ENCODE assay signal across 23 mouse cellular contexts in the genomic region with DNA sequence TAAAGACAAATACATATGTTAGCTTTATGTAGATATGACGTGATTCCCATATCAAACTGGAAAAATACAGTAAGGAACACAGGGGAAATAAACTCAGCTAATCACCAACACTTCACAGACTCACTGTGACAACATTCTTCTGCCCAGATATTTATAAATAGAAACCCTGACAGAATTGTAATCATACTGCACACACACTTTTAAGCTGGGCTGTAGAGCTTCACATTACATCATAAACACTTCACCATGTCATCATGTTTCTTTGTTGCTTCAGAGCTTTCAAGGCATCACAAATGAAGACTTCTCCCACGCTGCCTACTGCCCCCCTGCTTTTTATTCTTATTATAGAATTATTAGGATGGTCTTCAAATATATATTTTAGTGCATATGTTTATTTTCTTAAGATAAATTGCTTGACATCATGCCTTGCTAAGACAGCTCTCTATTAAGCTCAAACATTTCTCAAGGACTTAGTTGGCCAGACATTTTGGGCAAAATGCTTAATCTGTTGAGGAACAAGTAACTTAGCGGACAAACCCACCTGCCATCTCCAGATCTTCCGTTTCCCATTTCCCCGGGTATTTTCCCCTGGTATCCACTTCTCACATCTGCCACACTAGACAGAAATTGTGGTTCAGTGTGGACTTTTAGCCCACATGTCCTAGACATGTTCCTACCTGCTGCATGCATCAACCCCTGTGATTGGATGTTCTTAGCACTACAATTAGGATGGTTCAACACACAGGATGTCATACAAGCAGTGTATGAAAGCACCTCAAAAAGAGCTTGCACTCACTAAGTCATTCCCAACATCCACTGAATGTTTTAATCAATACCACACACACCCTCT. TPM values are rescaled to one million over a fixed set of nuclear protein-coding genes. Genes with fewer than 3 reads are reported as not detected.
DNase-seq lines count a peak whose midpoint lies in the region; ATAC-seq and TF ChIP-seq lines count a peak whose summit lies in the region.
"Had no signal": no experiment of that assay in that cellular context is flagged by ENCODE, and none has a peak within 500 bp of the region (broad histone marks: within the 10 kb centered on the region; RNA-seq: fewer than 3 reads in every experiment).

No protein-coding gene starts in this region.

- in situ Hi-C loops in CH12.LX (cut with MboI; ENCODE audit: low pct_ligation_motif_present, low pct_unique_long_range_greater_than_20kb, low sequenced_read_pairs), result loop anchor here (25.0 kb wide), 1 partner anchor 270 kb away; the partner anchor contains the start of gene Ikzf1

- no peaks in the 10 kb centered on the region for H3K27me3 ChIP-seq in heart, adult 2 months (ENCODE audit: control insufficient read depth, insufficient read depth, low read length)
- no peaks in the 10 kb centered on the region for H3K27me3 ChIP-seq in intestine, embryonic 14.5 days (replicated peaks; ENCODE audit: control insufficient read depth, insufficient read depth, low read length)
- H3K27me3 ChIP-seq in intestine, postnatal 0 days (replicated peaks; ENCODE audit: control insufficient read depth, insufficient read depth, low read length), result no peaks in the 10 kb centered on the region
- no peaks in the 10 kb centered on the region for H3K27me3 ChIP-seq in CH12.LX (replicated peaks)
- no peaks in the 10 kb centered on the region for H3K27me3 ChIP-seq in heart, embryonic 16.5 days (ENCODE audit: control insufficient read depth, insufficient read depth, low read length)
- H3K27me3 ChIP-seq: embryonic facial prominence, embryonic 13.5 days; hindbrain, embryonic 15.5 days; midbrain, embryonic 15.5 days; neural tube, embryonic 15.5 days had no signal

- TF ChIP-seq POLR2A in heart, adult 2 months (IDR thresholded peaks at IDR 0.05; ENCODE audit: insufficient read depth, low read depth, low read length), result no peak
- TF ChIP-seq POLR2A in CH12.LX (IDR thresholded peaks at IDR 0.05; ENCODE audit: low read depth, low read length), result peak; percentile 51

- dilution Hi-C loops in CH12.LX (cut with MboI; ENCODE audit: extremely low pct_ligation_motif_present, extremely low pct_unique_long_range_greater_than_20kb, low sequenced_read_pairs), result loop anchor here (25.0 kb wide), 1 partner anchor 145 kb away; the partner anchor contains the start of gene Fignl1

- TF ChIP-seq RAD21 in CH12.LX (IDR thresholded peaks at IDR 0.05; ENCODE audit: low read depth, low read length), result no peak; the same call in 1 of the 2 replicates

- no peak for TF ChIP-seq EP300 in heart, adult 2 months (IDR thresholded peaks at IDR 0.05; ENCODE audit: insufficient read depth, low read depth, low read length)
- TF ChIP-seq EP300 in CH12.LX (IDR thresholded peaks at IDR 0.05; ENCODE audit: low read length), result peak; percentile 84

- intact Hi-C loops in heart, adult 2 months (cut with DNase I), result no loop called here

- peak overlapping the region; percentile 62 for H3K27ac ChIP-seq in heart, adult 2 months
- H3K27ac ChIP-seq in intestine, embryonic 14.5 days (ENCODE audit: low read depth), result peak overlapping the region; percentile 45; the same call in 1 of the 2 replicates
- no peak overlapping the region for H3K27ac ChIP-seq in intestine, postnatal 0 days (ENCODE audit: low read depth, low read length)
- H3K27ac ChIP-seq in CH12.LX (ENCODE audit: insufficient read depth, low read depth), result peak overlapping the region; percentile 81
- peak overlapping the region; percentile 94 for H3K27ac ChIP-seq in heart, embryonic 16.5 days (ENCODE audit: low read length)
- H3K27ac ChIP-seq: forebrain, embryonic 10.5 days; hindbrain, embryonic 15.5 days; kidney, postnatal 0 days; layer of hippocampus, adult 2 months; midbrain, embryonic 15.5 days; neural tube, embryonic 15.5 days had no signal

- no peak for ATAC-seq in intestine, embryonic 14.5 days (replicated peaks; ENCODE audit: low FRiP score, low TSS enrichment, low read depth)
- no peak for ATAC-seq in intestine, postnatal 0 days
- peak; percentile 65 for ATAC-seq in heart, embryonic 16.5 days (replicated peaks; ENCODE audit: extremely low read depth, insufficient read depth, low FRiP score)
- ATAC-seq in megakaryocyte, adult 5-6 weeks (ENCODE audit: poor library complexity, severe bottlenecking), result no peak
- ATAC-seq: forebrain, postnatal 0 days; midbrain, embryonic 15.5 days had no signal

- peaks cover 27% of the 10 kb centered on the region for H3K36me3 ChIP-seq in heart, adult 2 months (ENCODE audit: control insufficient read depth, insufficient read depth, low read length)
- H3K36me3 ChIP-seq in intestine, embryonic 14.5 days (ENCODE audit: control insufficient read depth, insufficient read depth, low read length), result peaks cover 49% of the 10 kb centered on the region
- H3K36me3 ChIP-seq in intestine, postnatal 0 days (ENCODE audit: control insufficient read depth, insufficient read depth), result no peaks in the 10 kb centered on the region; the same call in 1 of the 2 replicates
- peaks cover 2 to 19% of the 10 kb centered on the region in 2 experiments for H3K36me3 ChIP-seq in CH12.LX (replicated peaks in 1 of 2; ENCODE audit: control insufficient read depth in 1 of 2, insufficient read depth in 1 of 2, low read length in 1 of 2)
- peaks cover 2% of the 10 kb centered on the region for H3K36me3 ChIP-seq in heart, embryonic 16.5 days (ENCODE audit: control insufficient read depth, insufficient read depth)
- H3K36me3 ChIP-seq: hindbrain, embryonic 15.5 days; midbrain, embryonic 15.5 days; neural tube, embryonic 15.5 days had no signal

- no peak for TF ChIP-seq CTCF in heart, adult 2 months (IDR thresholded peaks at IDR 0.05)
- no peak for TF ChIP-seq CTCF in intestine, postnatal 0 days (IDR thresholded peaks at IDR 0.05; ENCODE audit: low read depth)
- TF ChIP-seq CTCF in CH12.LX (conservative IDR thresholded peaks at IDR 0.05 in 1 of 2, IDR thresholded peaks at IDR 0.05 in 1 of 2; ENCODE audit: low read depth in 2 of 2, low read length in 2 of 2), result no peak

- H3K9ac ChIP-seq in heart, adult 2 months (ENCODE audit: low read depth, low read length), result no peak overlapping the region
- no peak overlapping the region for H3K9ac ChIP-seq in intestine, embryonic 14.5 days (ENCODE audit: low read length)
- H3K9ac ChIP-seq in intestine, postnatal 0 days (ENCODE audit: low read depth, low read length), result no peak overlapping the region
- peak overlapping the region; percentile 95 for H3K9ac ChIP-seq in CH12.LX (ENCODE audit: insufficient read depth, low read depth)
- H3K9ac ChIP-seq in heart, embryonic 16.5 days (ENCODE audit: low read length), result peak overlapping the region; percentile 36
- H3K9ac ChIP-seq: embryonic facial prominence, embryonic 13.5 days; forebrain, postnatal 0 days; hindbrain, embryonic 15.5 days; midbrain, embryonic 15.5 days; neural tube, embryonic 15.5 days had no signal

- WGBS in heart, adult 2 months, result 61% methylated on average over 5 of the region's 5 CpGs
- 74% methylated on average over 5 of the region's 5 CpGs for WGBS in intestine, embryonic 14.5 days
- 76% methylated on average over 5 of the region's 5 CpGs for WGBS in intestine, postnatal 0 days
- 31% methylated on average over 5 of the region's 5 CpGs for WGBS in heart, embryonic 16.5 days

- H3K4me2 ChIP-seq in intestine, embryonic 14.5 days (ENCODE audit: low read length), result no peak overlapping the region
- H3K4me2 ChIP-seq in intestine, postnatal 0 days (replicated peaks; ENCODE audit: low read depth), result no peak overlapping the region
- peak overlapping the region; percentile 47; the same call in 1 of the 2 replicates for H3K4me2 ChIP-seq in CH12.LX (ENCODE audit: insufficient read depth, low read depth, poor library complexity, severe bottlenecking)
- no peak overlapping the region for H3K4me2 ChIP-seq in heart, embryonic 16.5 days (ENCODE audit: low read depth, low read length)
- H3K4me2 ChIP-seq: embryonic facial prominence, embryonic 13.5 days; hindbrain, embryonic 15.5 days; midbrain, embryonic 15.5 days; neural tube, embryonic 15.5 days had no signal

- peaks cover 15% of the 10 kb centered on the region for H3K4me1 ChIP-seq in heart, adult 2 months (ENCODE audit: control insufficient read depth, insufficient read depth, low read length)
- H3K4me1 ChIP-seq in intestine, embryonic 14.5 days (replicated peaks; ENCODE audit: control insufficient read depth, insufficient read depth, low read length), result peaks cover 41% of the 10 kb centered on the region
- 0 out of 2 replicates have a peak, but pooled peaks cover 5% of the 10 kb centered on the region for H3K4me1 ChIP-seq in intestine, postnatal 0 days (replicated peaks; ENCODE audit: control insufficient read depth, insufficient read depth, low read length)
- peaks cover 39 to 91% of the 10 kb centered on the region in 2 experiments for H3K4me1 ChIP-seq in CH12.LX (ENCODE audit: control insufficient read depth in 1 of 2, insufficient read depth in 2 of 2)
- H3K4me1 ChIP-seq in heart, embryonic 16.5 days (ENCODE audit: control insufficient read depth, insufficient read depth, low read length), result peaks cover 73% of the 10 kb centered on the region
- H3K4me1 ChIP-seq: neural tube, embryonic 15.5 days had no signal

- no peak for DNase-seq in heart, adult 2 months
- no peak for DNase-seq in heart, postnatal 4 days
- no peak for DNase-seq in intestine, embryonic 14.5 days (ENCODE audit: low spot score)
- DNase-seq in CH12.LX (ENCODE audit: extremely low read depth), result peak; percentile 76
- no peak for DNase-seq in kidney, postnatal 14 days
- DNase-seq: adrenal gland, postnatal 14 days; cerebellum, postnatal 10 days; forebrain, postnatal 0 days; kidney, adult 18-20 months; liver; lung, adult 18-20 months; right cerebral cortex, postnatal 25 days had no signal

- no peaks in the 10 kb centered on the region for H3K79me2 ChIP-seq in heart, adult 2 months (replicated peaks; ENCODE audit: control insufficient read depth, insufficient read depth, low read length)
- no peaks in the 10 kb centered on the region for H3K79me2 ChIP-seq in CH12.LX (replicated peaks; ENCODE audit: control insufficient read depth, extremely low read depth, insufficient read depth, poor library complexity, severe bottlenecking)

- no peaks in the 10 kb centered on the region for H3K9me3 ChIP-seq in intestine, embryonic 14.5 days (ENCODE audit: control insufficient read depth, low read length)
- no peaks in the 10 kb centered on the region for H3K9me3 ChIP-seq in intestine, postnatal 0 days (ENCODE audit: control insufficient read depth)
- no peaks in the 10 kb centered on the region for H3K9me3 ChIP-seq in CH12.LX (replicated peaks; ENCODE audit: low read length)
- H3K9me3 ChIP-seq in heart, embryonic 16.5 days (replicated peaks; ENCODE audit: control insufficient read depth, low read length), result no peaks in the 10 kb centered on the region
- H3K9me3 ChIP-seq: embryonic facial prominence, embryonic 13.5 days; forebrain, embryonic 10.5 days; hindbrain, embryonic 15.5 days; midbrain, embryonic 15.5 days; neural tube, embryonic 15.5 days had no signal

- H3K4me3 ChIP-seq in heart, adult 2 months, result no peak overlapping the region
- H3K4me3 ChIP-seq in intestine, embryonic 14.5 days (ENCODE audit: low read depth, low read length), result no peak overlapping the region
- no peak overlapping the region for H3K4me3 ChIP-seq in intestine, postnatal 0 days (ENCODE audit: low read depth, low read length)
- peak overlapping the region in 2 of 3 experiments; percentile 30 to 46 for H3K4me3 ChIP-seq in CH12.LX (replicated peaks in 1 of 3; ENCODE audit: low read depth in 2 of 3, low read length in 2 of 3, poor library complexity in 1 of 3)
- no peak overlapping the region for H3K4me3 ChIP-seq in heart, embryonic 16.5 days (ENCODE audit: low read length)
- H3K4me3 ChIP-seq: embryonic facial prominence, embryonic 13.5 days; forebrain, embryonic 10.5 days; hindbrain, embryonic 15.5 days; layer of hippocampus, adult 2 months; midbrain, embryonic 15.5 days; myocyte; neural tube, embryonic 15.5 days had no signal

RNA-seq across cellular contexts. Expression of gene Ddc, which starts 59.5 kb away (rescaled TPM):
- 1 to 10 TPM in 1 of 2 experiments, under 1 TPM in 1; 0.91 to 1.3 TPM for total RNA-seq in heart, adult 2 months (2021)
- polyA plus RNA-seq in heart, adult 2 months (2012; rRNA removed), result 2.3 and 4.4 TPM in 2 replicates
- total RNA-seq in heart, postnatal 4 days (2021), result 10 to 100 TPM; 44.6 to 51.4 TPM
- polyA plus RNA-seq in intestine, embryonic 14.5 days (2014; fragmentation: Nextera tagmentation; extraction: Ambion mirVana), result 34.8 and 37.3 TPM in 2 replicates
- polyA plus RNA-seq in intestine, postnatal 0 days (2015; fragmentation: Nextera tagmentation; extraction: Ambion mirVana), result 19.2 and 20.9 TPM in 2 replicates
- total RNA-seq in CH12.LX (2012; rRNA removed), result not detected in 2 replicates
- 0.17 and 0.19 TPM in 2 replicates for total RNA-seq in CH12.LX (2014; rRNA removed)
- 0.12 and 0.33 TPM in 2 replicates for polyA plus RNA-seq in CH12.LX (2012; ENCODE audit: insufficient read length, low read depth)
- polyA plus RNA-seq in heart, embryonic 16.5 days (2015; fragmentation: Nextera tagmentation; extraction: Ambion mirVana), result 112 TPM in 2 replicates
- total RNA-seq in megakaryocyte, adult 5-6 weeks (2015), result 0.23 and 0.38 TPM in 2 replicates
- 0.16 TPM in 1 of 2 replicates, not detected in the other for total RNA-seq in megakaryocyte, adult 5-6 weeks (2017)

Comparison
In these comparisons a context has a peak if more than half of its experiments do, and no peak if none do; other contexts are left out.
1. H3K9ac ChIP-seq: peak in CH12.LX (single experiment) and heart, embryonic 16.5 days (single experiment); none in heart, adult 2 months (single experiment), intestine, embryonic 14.5 days (single experiment) and intestine, postnatal 0 days (single experiment).
2. H3K4me3 ChIP-seq: peak in CH12.LX (2 of 3); none in heart, adult 2 months (single experiment), intestine, embryonic 14.5 days (single experiment), intestine, postnatal 0 days (single experiment) and heart, embryonic 16.5 days (single experiment).